Mouse (Mus musculus): ENCODE results near the gene Tspan11.

- TF ChIP-seq CTCF (IDR thresholded peaks at IDR 0.05; ENCODE audit: control insufficient read depth, insufficient read depth, low read length) (no peak), POLR2A (IDR thresholded peaks at IDR 0.05; ENCODE audit: borderline replicate concordance, control insufficient read depth, low read depth, low read length) (no peak)
Measured at GRCm38 (mm10) chr6:127840171-127840570, 47.2 kb upstream of the Tspan11 start.

All from bone marrow, adult 2 months (tissue).